Mouse (Mus musculus): Measurements from ENCODE around the gene Ndc1.

- TF ChIP-seq CTCF (IDR thresholded peaks at IDR 0.05; ENCODE audit: low read depth, low read length): no peak
- no peak for TF ChIP-seq TAL1 (conservative IDR thresholded peaks at IDR 0.05; ENCODE audit: low read depth, low read length)
- no peak for TF ChIP-seq POLR2AphosphoS5 (IDR thresholded peaks at IDR 0.05; ENCODE audit: insufficient replicate concordance, low read depth, low read length)
- TF ChIP-seq GATA1 (IDR thresholded peaks at IDR 0.05; ENCODE audit: borderline replicate concordance, low read length): no peak
Measured at GRCm38 (mm10) chr4:107344612-107345011, 23.0 kb upstream of the Ndc1 start.
